Mouse (Mus musculus) left cerebral cortex, adult 9 months (tissue): Measurements from ENCODE around the gene Nr4a1.
A peak's percentile ranks its signal among the peaks of the same experiment; 100 is the strongest.

Experiments
- DNase-seq, 2 experiments: peaks; one replicate each; pipeline ENCODE4 v3.0.0; 2022; ENCODE audit warnings: low spot score in 2 of 2

The Nr4a1 gene

GRCm38 (mm10) chr15:101233183-101233582, 20.9 kb upstream of the Nr4a1 start:
- no peak for DNase-seq

- DNase-seq = no peak
Observed at GRCm38 (mm10) chr15:101233641-101234275, 20.3 kb upstream of the Nr4a1 start.

GRCm38 (mm10) chr15:101234611-101235341, 19.3 kb upstream of the Nr4a1 start:
- DNase-seq = no peak

GRCm38 (mm10) chr15:101235342-101235698, 18.7 kb upstream of the Nr4a1 start:
- DNase-seq = no peak

GRCm38 (mm10) chr15:101235728-101236327, 18.2 kb upstream of the Nr4a1 start:
- DNase-seq = peak in 1 of 2 experiments; percentile 74

GRCm38 (mm10) chr15:101236878-101237277, 17.2 kb upstream of the Nr4a1 start:
- DNase-seq = peak in 1 of 2 experiments; percentile 59

- DNase-seq = peak; percentile 84 to 85
Observed at GRCm38 (mm10) chr15:101238885-101239511, 15.1 kb upstream of the Nr4a1 start.

- no peak for DNase-seq
Observed at GRCm38 (mm10) chr15:101239821-101240220, 14.2 kb upstream of the Nr4a1 start.

- peak; percentile 80 to 98 for DNase-seq
Observed at GRCm38 (mm10) chr15:101240799-101241204, 13.3 kb upstream of the Nr4a1 start.

GRCm38 (mm10) chr15:101241236-101241635, 12.8 kb upstream of the Nr4a1 start:
- no peak for DNase-seq

- DNase-seq = no peak
Observed at GRCm38 (mm10) chr15:101241853-101242252, 12.2 kb upstream of the Nr4a1 start.

- no peak for DNase-seq
Observed at GRCm38 (mm10) chr15:101242645-101243044, 11.4 kb upstream of the Nr4a1 start.

GRCm38 (mm10) chr15:101244012-101244411, 10.1 kb upstream of the Nr4a1 start:
- no peak for DNase-seq

GRCm38 (mm10) chr15:101246231-101247154, 7.6 kb upstream of the Nr4a1 start:
- peak; percentile 94 to 96 for DNase-seq

GRCm38 (mm10) chr15:101247155-101247498, 6.9 kb upstream of the Nr4a1 start:
- DNase-seq = no peak

GRCm38 (mm10) chr15:101248029-101248710, 5.9 kb upstream of the Nr4a1 start:
- no peak for DNase-seq

GRCm38 (mm10) chr15:101250220-101250800, 3.8 kb upstream of the Nr4a1 start:
- no peak for DNase-seq

GRCm38 (mm10) chr15:101251930-101252329, 2.1 kb upstream of the Nr4a1 start:
- DNase-seq = no peak

GRCm38 (mm10) chr15:101252614-101253013, 1.5 kb upstream of the Nr4a1 start:
- no peak for DNase-seq

GRCm38 (mm10) chr15:101253563-101253885, 545 bp upstream of the Nr4a1 start:
- DNase-seq = no peak
